Mouse (Mus musculus): ENCODE measurements around the gene Cherp. TPM values are rescaled to one million over a fixed set of nuclear protein-coding genes. Genes with fewer than 3 reads are reported as not detected.

Gene Cherp
- 10 to 100 TPM; 62.0 to 74.2 TPM for total RNA-seq (2023)

DNA sequence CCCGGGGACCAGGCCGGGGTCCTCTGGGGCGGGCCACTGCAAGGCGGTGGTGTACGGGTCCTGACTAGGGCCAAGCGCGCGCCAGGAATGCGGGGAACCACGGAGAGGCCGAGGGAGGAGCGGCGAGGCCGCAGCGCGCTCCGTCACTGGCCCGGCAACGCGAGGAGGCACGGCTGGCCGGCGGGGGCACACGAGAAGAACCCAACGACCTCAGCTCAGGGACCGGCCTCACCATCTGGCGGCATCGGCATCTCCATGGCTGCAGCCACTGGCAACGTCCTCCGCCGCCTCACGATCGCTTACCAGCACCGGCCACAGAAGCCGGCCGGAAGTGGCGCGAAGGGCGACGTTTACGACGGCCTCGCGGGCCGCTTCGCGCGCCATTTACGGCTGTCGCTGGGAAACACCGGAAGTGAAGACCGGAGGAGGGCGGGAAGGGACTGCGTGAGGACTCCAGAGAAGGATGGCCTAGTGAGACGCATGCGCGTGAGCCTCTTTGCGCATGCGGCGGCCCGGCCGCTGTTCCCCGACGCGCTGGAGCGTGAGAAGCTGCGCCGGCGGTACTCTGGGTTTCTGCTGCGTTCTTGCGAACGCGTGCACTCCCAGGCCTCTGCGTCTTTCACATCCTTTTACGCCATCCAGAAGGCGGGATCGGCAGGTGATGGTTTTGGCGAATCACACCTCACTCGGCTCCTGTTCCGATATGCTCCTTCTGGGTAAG is at the start of gene Cherp:
Cherp (minus strand) TSS at position 401 of the 721 bp plus-strand sequence.

GRCm38 (mm10) chr8:72491680-72492621 is 16.9 kb upstream of the Cherp start, which contains the start of gene Slc35e1:
Slc35e1 (minus strand) TSS chr8:72492614.

GRCm38 (mm10) chr8:72443338-72443993 is 31.6 kb downstream of the Cherp start, which contains the start of the genes Calr3 and 1700030K09Rik:
Calr3 (minus strand) TSS chr8:72443870.
1700030K09Rik (plus strand) TSS chr8:72443880.

DNA sequence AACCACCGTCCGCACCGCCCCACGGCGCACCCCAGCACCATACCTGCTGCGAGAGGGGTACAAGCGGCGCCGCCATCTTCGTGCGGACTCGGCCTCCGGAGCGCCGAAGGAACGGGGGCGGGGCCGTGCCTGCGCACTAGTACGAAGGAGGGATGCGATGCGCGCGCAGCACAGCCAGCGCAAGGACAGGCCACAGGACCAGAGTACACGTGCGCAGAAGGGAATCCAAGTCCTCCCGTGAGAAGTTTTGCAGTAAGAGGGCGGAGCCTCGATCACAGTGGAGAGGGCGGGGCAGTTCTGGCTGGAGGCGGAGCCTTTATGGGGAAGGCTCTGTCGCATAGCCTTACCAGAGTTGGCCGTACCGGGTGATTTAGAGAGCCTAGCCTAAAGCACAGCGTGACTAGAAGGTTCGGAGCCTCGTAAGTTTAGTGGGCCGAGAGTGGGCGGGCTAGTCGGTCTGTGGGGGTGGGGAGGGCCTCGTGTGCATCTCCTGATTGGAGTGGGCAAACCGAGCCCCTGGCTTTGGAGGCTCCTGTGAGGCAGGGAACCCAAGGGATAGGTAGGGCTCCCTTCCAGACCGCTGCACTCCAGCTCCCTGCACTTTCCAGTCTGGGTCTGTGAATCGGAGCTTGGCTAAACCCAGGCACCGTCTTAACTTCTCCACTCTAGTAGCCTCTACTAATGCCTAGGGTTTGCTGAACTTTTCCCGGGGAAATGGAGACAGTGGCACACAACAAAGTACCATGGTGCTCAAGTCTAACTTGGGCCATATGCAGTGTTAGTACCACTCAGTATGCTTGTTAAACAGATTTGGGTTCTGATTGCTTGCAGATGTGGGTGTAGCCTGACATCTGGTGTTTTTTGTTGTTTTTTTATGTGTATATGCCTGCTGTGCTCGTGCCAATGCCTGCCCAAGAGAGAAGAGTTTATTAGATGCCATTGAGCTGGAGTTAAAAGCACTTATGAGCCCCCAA is 53.4 kb downstream of the Cherp start, which contains the start of gene Eps15l1:
Eps15l1 (minus strand) TSS at position 99 of the 974 bp plus-strand sequence.

Other genes starting within 250 kb of the Cherp start
- gene Ap1m1, start 235.2 kb downstream of the Cherp start, total RNA-seq (2023), result 100 to 1,000 TPM; 146 to 149 TPM
- 10 to 100 TPM; 76.5 to 81.0 TPM for gene Gm10282, start 170.0 kb downstream of the Cherp start, total RNA-seq (2023)
- gene Klf2, start 156.2 kb downstream of the Cherp start, total RNA-seq (2023), result 1,000 to 10,000 TPM; 1,455 to 2,115 TPM
- 10 to 100 TPM; 54.1 to 62.4 TPM for gene Eps15l1, start 53.8 kb downstream of the Cherp start, total RNA-seq (2023)
- not detected for gene Calr3, start 31.4 kb downstream of the Cherp start, total RNA-seq (2023)
- gene 1700030K09Rik, start 31.3 kb downstream of the Cherp start, total RNA-seq (2023), result 1 to 10 TPM; 3.0 to 3.1 TPM
- gene Slc35e1, start 17.4 kb upstream of the Cherp start, total RNA-seq (2023), result 100 to 1,000 TPM; 120 to 123 TPM
- 10 to 100 TPM; 12.9 to 13.5 TPM for gene Med26, start 73.0 kb upstream of the Cherp start, total RNA-seq (2023)
- gene Smim7, start 95.9 kb upstream of the Cherp start, total RNA-seq (2023), result 100 to 1,000 TPM in 1 of 2 experiments, 10 to 100 TPM in 1; 96.9 to 109 TPM
- gene Tmem38a, start 96.8 kb upstream of the Cherp start, total RNA-seq (2023), result 10 to 100 TPM; 16.2 to 16.3 TPM
- gene Nwd1, start 171.5 kb upstream of the Cherp start, total RNA-seq (2023), result under 1 TPM; 0.42 to 0.44 TPM
- 100 to 1,000 TPM; 134 to 144 TPM for gene Sin3b, start 248.1 kb upstream of the Cherp start, total RNA-seq (2023)

Data from neutrophil, adult 59 days (primary cell).